Mouse (Mus musculus) kidney, postnatal 25 days (tissue): Measurements from ENCODE around the gene Mrps18a.

Experiments
- DNase-seq, 2 experiments: peaks; one replicate each; pipeline ENCODE4 v3.0.0; 2021; ENCODE audit warnings: mixed read lengths in 2 of 2

Gene Mrps18a

GRCm38 (mm10) chr17:46110402-46111289, at the start of gene Mrps18a:
Gene Mrps18a (plus strand): TSS chr17:46110986.
- DNase-seq, result peak; percentile 87 to 92

DNA sequence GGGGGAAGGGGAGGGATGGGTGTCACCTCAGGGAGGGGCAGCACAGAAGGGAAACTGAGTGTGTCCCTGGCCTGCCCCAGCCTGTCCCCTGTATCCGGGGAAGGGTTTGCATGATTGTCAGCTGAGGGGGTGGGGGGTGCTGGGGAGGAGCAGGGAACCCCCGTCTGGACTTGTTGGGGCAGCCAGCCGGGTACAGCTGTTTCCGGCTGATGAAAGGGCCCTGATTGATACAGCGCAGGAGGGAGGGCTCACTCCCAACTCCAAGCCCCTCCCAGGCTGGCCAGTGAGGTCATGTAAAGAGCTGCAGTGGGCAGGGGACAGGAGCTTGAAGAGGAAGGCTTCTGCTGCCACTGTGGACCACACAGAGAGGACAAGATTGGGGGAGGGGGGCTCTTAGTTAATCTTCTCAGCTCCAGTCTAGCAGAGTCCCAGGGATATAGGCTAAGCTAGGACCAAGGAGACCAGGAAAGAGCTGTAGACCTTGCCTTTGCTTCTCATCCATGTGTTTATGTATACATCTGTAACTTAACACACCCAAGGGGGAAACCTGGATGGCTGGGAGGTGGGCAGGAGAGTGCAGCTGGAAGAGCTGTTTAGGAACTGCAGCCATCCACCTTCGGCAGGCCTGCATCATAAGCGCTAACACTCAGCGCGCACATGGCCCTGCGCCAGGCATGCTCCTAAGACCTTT, 47.4 kb upstream of the Mrps18a start:
- peak; percentile 63 to 74 for DNase-seq

- no peak for DNase-seq
Observed at GRCm38 (mm10) chr17:46063974-46064312, 46.8 kb upstream of the Mrps18a start.

- no peak for DNase-seq
Observed at GRCm38 (mm10) chr17:46070046-46070445, 40.7 kb upstream of the Mrps18a start.

GRCm38 (mm10) chr17:46071531-46071930, 39.3 kb upstream of the Mrps18a start:
- DNase-seq, result no peak

DNA sequence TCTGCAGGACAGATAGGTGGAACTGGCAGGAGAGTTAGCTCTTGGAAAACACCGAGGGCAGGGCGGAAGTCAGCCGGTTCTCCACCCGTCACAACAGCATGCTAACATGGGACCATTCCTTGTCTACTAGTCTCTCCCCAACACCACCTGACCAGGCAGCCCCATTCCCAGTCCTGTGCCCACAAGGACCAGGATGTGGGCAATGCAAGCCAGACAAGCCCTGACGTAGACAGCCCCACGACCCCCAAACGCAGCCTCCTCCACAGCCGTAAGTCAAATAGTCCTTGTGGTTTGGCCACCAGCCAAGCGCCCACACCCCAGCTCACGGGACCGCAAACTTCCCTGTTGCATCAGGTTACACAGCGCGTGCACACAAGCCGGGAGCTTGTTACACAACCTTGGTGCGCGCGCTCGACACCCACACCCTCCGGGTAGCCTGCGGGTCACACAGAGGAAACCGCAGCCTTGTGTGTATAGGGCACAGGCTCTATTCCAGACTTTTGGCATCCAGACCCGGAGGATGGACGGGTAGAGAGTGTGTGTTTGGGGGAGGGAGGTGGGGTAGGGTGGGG, 37.0 kb upstream of the Mrps18a start:
- peak; percentile 67 to 89 for DNase-seq

GRCm38 (mm10) chr17:46074398-46075115, 36.2 kb upstream of the Mrps18a start:
- no peak for DNase-seq

GRCm38 (mm10) chr17:46075116-46075485, 35.7 kb upstream of the Mrps18a start:
- DNase-seq, result peak; percentile 53 to 56

- DNase-seq, result no peak
Observed at GRCm38 (mm10) chr17:46075551-46076259, 35.1 kb upstream of the Mrps18a start.

DNA sequence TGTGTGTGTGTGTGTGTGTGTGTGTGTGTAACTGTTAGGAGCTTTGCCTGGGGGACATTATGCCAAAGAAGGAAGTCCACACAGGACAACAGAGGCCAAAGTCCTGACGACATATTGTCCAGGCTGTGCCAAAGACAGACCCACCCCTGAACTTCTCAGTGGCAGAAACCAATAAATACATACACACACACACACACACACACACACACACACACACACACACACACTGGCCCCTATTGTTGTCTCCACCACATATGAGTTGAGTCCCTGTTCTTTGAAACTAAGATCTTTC, 34.6 kb upstream of the Mrps18a start:
- DNase-seq, result no peak

GRCm38 (mm10) chr17:46077921-46078534, 32.8 kb upstream of the Mrps18a start:
- DNase-seq, result no peak

DNA sequence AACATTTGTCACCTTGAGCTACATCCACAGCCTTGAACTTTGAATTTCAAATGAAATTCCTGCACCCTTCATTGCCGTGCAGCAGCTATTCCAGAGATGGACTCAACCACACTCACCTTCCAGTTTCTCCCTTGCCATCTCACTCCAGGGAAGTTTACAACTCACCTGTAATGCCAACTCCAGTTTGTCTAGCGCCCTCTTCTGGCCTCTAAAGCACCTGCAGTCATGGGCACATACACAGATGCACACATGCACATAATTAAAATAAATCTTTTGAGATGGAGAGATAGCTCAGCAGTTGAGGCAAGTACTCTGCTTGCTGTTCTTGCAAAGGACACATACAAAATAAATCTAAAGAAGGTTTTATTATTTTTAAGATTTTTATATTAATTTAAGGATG, 31.7 kb upstream of the Mrps18a start:
- no peak for DNase-seq

DNA sequence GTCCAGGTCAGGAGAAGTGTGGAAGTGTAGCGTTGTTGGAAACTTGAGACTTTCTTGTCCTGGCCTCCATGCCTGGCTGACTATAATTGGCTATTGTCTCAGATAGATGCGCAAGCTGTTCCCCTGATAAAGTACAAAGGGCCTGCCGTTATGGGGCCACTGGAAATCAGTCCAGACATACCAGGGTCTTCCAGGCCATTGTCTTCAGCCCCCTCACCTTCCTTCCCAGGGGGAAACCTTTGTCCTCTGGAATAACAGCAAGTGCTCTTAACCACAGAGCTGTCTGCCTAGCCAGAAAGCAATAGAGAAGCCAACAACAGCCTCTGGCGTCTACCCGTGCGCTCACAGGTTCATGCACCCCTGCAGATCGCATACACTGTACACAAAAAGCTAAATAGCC, 30.4 kb upstream of the Mrps18a start:
- DNase-seq, result no peak

DNA sequence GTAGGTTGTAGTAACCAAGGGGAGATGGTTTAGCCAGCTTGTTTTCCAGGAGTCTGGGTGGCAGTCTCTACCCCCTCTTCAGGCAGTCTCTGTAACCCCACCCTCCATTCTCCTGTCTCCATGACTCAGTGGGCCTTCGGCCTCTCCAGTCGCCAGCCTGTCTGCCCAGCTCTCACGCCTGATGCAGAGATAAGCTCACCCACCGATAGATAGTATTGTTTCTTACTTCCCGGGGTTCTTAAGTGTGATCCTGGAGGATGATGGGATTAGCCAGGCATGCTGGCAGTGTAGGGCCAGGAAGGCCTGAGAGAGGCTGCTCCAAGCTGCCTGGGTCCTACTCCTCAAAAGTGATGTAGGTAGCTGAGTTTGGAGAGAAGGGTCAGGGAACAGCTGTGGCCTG, 29.7 kb upstream of the Mrps18a start:
- no peak for DNase-seq

GRCm38 (mm10) chr17:46081657-46082056, 29.1 kb upstream of the Mrps18a start:
- DNase-seq, result no peak

- DNase-seq, result no peak
Observed at GRCm38 (mm10) chr17:46083381-46083780, 27.4 kb upstream of the Mrps18a start.

GRCm38 (mm10) chr17:46084091-46084501, 26.7 kb upstream of the Mrps18a start:
- DNase-seq, result peak; percentile 87 to 91

GRCm38 (mm10) chr17:46086341-46086870, 24.4 kb upstream of the Mrps18a start:
- no peak for DNase-seq

DNA sequence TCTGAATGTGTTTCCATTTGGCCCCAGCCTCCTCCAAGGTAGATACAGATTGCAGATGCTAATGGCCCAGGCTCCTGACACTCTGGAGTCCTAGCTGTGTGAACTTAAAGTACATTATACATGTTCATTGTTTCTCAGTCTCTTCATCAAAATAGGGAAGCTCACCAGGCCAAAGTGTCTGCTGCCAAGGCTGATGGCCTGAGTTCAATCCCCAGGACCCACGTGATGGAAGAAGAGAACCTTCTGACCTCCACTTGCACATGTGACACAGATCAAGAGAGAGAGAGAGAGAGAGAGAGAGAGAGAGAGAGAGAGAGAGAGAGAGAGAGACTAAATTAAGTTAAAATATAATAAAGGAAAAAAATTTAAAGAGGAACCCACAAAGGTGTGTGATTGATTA, 19.4 kb upstream of the Mrps18a start:
- no peak for DNase-seq

- no peak for DNase-seq
Observed at GRCm38 (mm10) chr17:46091899-46092298, 18.9 kb upstream of the Mrps18a start.

- DNase-seq, result no peak
Observed at GRCm38 (mm10) chr17:46098525-46098924, 12.3 kb upstream of the Mrps18a start.

DNA sequence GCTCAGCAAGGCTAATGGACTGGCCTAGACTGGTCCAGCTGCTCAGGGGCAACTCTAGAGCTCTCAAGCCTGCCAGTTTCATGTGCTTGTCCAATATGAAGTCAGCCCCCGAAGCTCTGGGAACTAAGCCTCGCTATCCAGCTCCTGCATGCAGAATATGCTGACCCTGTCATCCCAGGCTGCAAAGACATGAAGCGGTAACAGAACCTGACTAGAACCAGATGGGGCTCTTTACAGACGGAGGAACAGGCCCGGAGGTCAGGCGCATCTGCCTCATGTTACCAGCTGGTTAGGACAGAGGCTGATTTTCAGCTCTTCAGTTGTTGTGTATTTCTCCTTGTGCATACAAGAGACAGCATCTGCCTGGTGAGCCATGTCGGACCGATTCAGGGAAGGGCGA, 8.9 kb upstream of the Mrps18a start:
- DNase-seq, result no peak
